Mouse (Mus musculus): ENCODE measurements around the gene Lyl1. TPM values are rescaled to one million over a fixed set of nuclear protein-coding genes. Genes with fewer than 3 reads are reported as not detected.

The Lyl1 gene
- total and polyA plus RNA-seq, 3 experiments = 88.7 to 149 (median 136) TPM

- H3K4me1 ChIP-seq (ENCODE audit: control insufficient read depth in 1 of 2, insufficient read depth in 2 of 2, low read length in 2 of 2) = peaks cover 0 to 15% of the 10 kb centered on the region in 2 experiments; a peak in 2 of 4 replicates
- no peaks in the 10 kb centered on the region for H3K9me3 ChIP-seq (replicated peaks; ENCODE audit: insufficient read depth, low read length)
- H3K9ac ChIP-seq (ENCODE audit: control insufficient read depth, low read depth, low read length, poor library complexity, severe bottlenecking) = peak within 1 kb of the TSS; percentile 87
- no peaks in the 10 kb centered on the region for H3K27me3 ChIP-seq (ENCODE audit: control insufficient read depth in 1 of 2, insufficient read depth in 2 of 2, low read length in 2 of 2)
- peak within 1 kb of the TSS; percentile 82 for H3K27ac ChIP-seq (ENCODE audit: control insufficient read depth, low read depth, low read length)
- peak; percentile 90 for DNase-seq (ENCODE audit: low read depth, low spot score)
- H3K4me3 ChIP-seq (ENCODE audit: control insufficient read depth in 1 of 2, insufficient read depth in 1 of 2, low read depth in 2 of 2, low read length in 2 of 2) = peak within 1 kb of the TSS; percentile 70 to 93
- peaks cover 6 to 19% of the 10 kb centered on the region in 2 experiments for H3K36me3 ChIP-seq (ENCODE audit: control insufficient read depth in 1 of 2, insufficient read depth in 2 of 2, low read length in 2 of 2)
- H3K79me2 ChIP-seq (ENCODE audit: control insufficient read depth, insufficient read depth, low read length, poor library complexity) = peaks cover 68% of the 10 kb centered on the region
- no peak for TF ChIP-seq GATA1 (IDR thresholded peaks at IDR 0.05; ENCODE audit: low read depth, low read length)
- peak; percentile 73 for TF ChIP-seq ELF1 (IDR thresholded peaks at IDR 0.05; ENCODE audit: low read depth, low read length)
- no peak for TF ChIP-seq USF2 (IDR thresholded peaks at IDR 0.05; ENCODE audit: borderline replicate concordance in 1 of 2, insufficient read depth in 1 of 2, low read depth in 1 of 2, low read length in 2 of 2)
- peak; percentile 55; the same call in 1 of the 2 replicates for TF ChIP-seq KAT2A (conservative IDR thresholded peaks at IDR 0.05; ENCODE audit: low read depth, low read length)
- no peak for TF ChIP-seq ZNF384 (IDR thresholded peaks at IDR 0.05; ENCODE audit: low read depth, low read length)
- TF ChIP-seq MYB (IDR thresholded peaks at IDR 0.05; ENCODE audit: low read depth, low read length) = no peak
- no peak for TF ChIP-seq ZKSCAN1 (IDR thresholded peaks at IDR 0.05; ENCODE audit: low read depth, low read length)
- no peak for TF ChIP-seq TAL1 (IDR thresholded peaks at IDR 0.05; ENCODE audit: low read length)
- TF ChIP-seq TCF12 (IDR thresholded peaks at IDR 0.05; ENCODE audit: low read depth, low read length) = peak; percentile 78
- peak; percentile 91 for TF ChIP-seq SIN3A (IDR thresholded peaks at IDR 0.05; ENCODE audit: low read length)
- TF ChIP-seq HCFC1 (IDR thresholded peaks at IDR 0.05; ENCODE audit: low read depth, low read length) = peak; percentile 88
- no peak for TF ChIP-seq ZC3H11A (IDR thresholded peaks at IDR 0.05; ENCODE audit: low read depth, low read length)
- TF ChIP-seq RAD21 (IDR thresholded peaks at IDR 0.05; ENCODE audit: low read depth, low read length) = no peak
- no peak for TF ChIP-seq JUND (IDR thresholded peaks at IDR 0.05; ENCODE audit: low read depth, low read length)
- TF ChIP-seq BHLHE40 (IDR thresholded peaks at IDR 0.05; ENCODE audit: borderline replicate concordance, low read depth, low read length) = no peak
- TF ChIP-seq NELFE (IDR thresholded peaks at IDR 0.05; ENCODE audit: low read depth, low read length) = peak; percentile 70
- no peak for TF ChIP-seq ZMIZ1 (IDR thresholded peaks at IDR 0.05; ENCODE audit: low read depth, low read length)
- TF ChIP-seq UBTF (IDR thresholded peaks at IDR 0.05; ENCODE audit: borderline replicate concordance, insufficient read depth, low read depth, low read length) = no peak
- TF ChIP-seq TBP (IDR thresholded peaks at IDR 0.05; ENCODE audit: low read depth, low read length) = peak; percentile 73; the same call in 1 of the 2 replicates
- no peak for TF ChIP-seq GABPA (IDR thresholded peaks at IDR 0.05; ENCODE audit: low read depth, low read length)
- no peak for TF ChIP-seq RCOR1 (IDR thresholded peaks at IDR 0.05; ENCODE audit: low read depth, low read length)
- no peak for TF ChIP-seq POLR2AphosphoS5 (IDR thresholded peaks at IDR 0.05; ENCODE audit: borderline replicate concordance, low read depth, low read length)
- no peak for TF ChIP-seq MYC (IDR thresholded peaks at IDR 0.05; ENCODE audit: low read depth, low read length)
- no peak for TF ChIP-seq MEF2A (IDR thresholded peaks at IDR 0.05; ENCODE audit: extremely low read depth, insufficient replicate concordance, low read depth, low read length, poor library complexity, severe bottlenecking)
- no peak for TF ChIP-seq EP300 (IDR thresholded peaks at IDR 0.05; ENCODE audit: low read depth in 1 of 2, low read length in 2 of 2)
- TF ChIP-seq POLR2AphosphoS2 (IDR thresholded peaks at IDR 0.05; ENCODE audit: low read length) = 0 out of 2 replicates have a peak, but pooled peaks have one; percentile 46
- TF ChIP-seq MAFK (IDR thresholded peaks at IDR 0.05; ENCODE audit: borderline replicate concordance, low read depth, low read length) = no peak
- peak; percentile 27; the same call in 1 of the 2 replicates for TF ChIP-seq NRF1 (IDR thresholded peaks at IDR 0.05; ENCODE audit: insufficient read depth, low read depth, low read length, poor library complexity, severe bottlenecking)
- peak; percentile 83 for TF ChIP-seq MXI1 (IDR thresholded peaks at IDR 0.05; ENCODE audit: low read depth, low read length)
- TF ChIP-seq ETS1 (IDR thresholded peaks at IDR 0.05; ENCODE audit: low read depth, low read length) = no peak
- TF ChIP-seq SMC3 (IDR thresholded peaks at IDR 0.05; ENCODE audit: low read depth, low read length) = no peak
- no peak for TF ChIP-seq CTCF (IDR thresholded peaks at IDR 0.05 in 2 of 3, conservative IDR thresholded peaks at IDR 0.05 in 1 of 3; ENCODE audit: control insufficient read depth in 1 of 3, insufficient read depth in 1 of 3, low read depth in 2 of 3, low read length in 3 of 3, poor library complexity in 1 of 3, severe bottlenecking in 1 of 3)
- TF ChIP-seq MAX (IDR thresholded peaks at IDR 0.05; ENCODE audit: low read length) = no peak
- no peak for TF ChIP-seq CHD2 (IDR thresholded peaks at IDR 0.05; ENCODE audit: low read length)
- no peak for TF ChIP-seq CHD1 (IDR thresholded peaks at IDR 0.05; ENCODE audit: low read depth, low read length)
- TF ChIP-seq MAZ (IDR thresholded peaks at IDR 0.05; ENCODE audit: low read depth, low read length) = peak; percentile 77; the same call in 1 of the 2 replicates
- TF ChIP-seq POLR2A (IDR thresholded peaks at IDR 0.05; ENCODE audit: control insufficient read depth in 1 of 2, insufficient read depth in 1 of 2, low read depth in 1 of 2, low read length in 2 of 2, poor library complexity in 1 of 2) = peak; percentile 63 to 67; a peak in 2 of 4 replicates
- no peak for TF ChIP-seq E2F4 (IDR thresholded peaks at IDR 0.05; ENCODE audit: borderline replicate concordance, low read depth, low read length)
These were observed 13.6 kb upstream of the Lyl1 start, which contains the start of gene Nacc1 for GRCm38 (mm10) chr8:84687705-84688100. Gene Nacc1, minus strand, starts transcription at chr8:84687862.
